Mouse (Mus musculus) MEL (cell line): ENCODE measurements around the gene Cntfr. TPM values are rescaled to one million over a fixed set of nuclear protein-coding genes. Genes with fewer than 3 reads are reported as not detected.

Experiments
- DNase-seq: peaks from one replicate; pipeline ENCODE4 v3.0.0; 2011; ENCODE audit warnings: low read depth, low spot score
- H3K27ac ChIP-seq: 2 replicates; pipeline ENCODE4 v1.5.1; 2012; ENCODE audit warnings: low read depth, mild to moderate bottlenecking, control low read depth, low read length, moderate library complexity; ENCODE audit not compliant: control insufficient read depth
- H3K27me3 ChIP-seq, 2 experiments: fragments of 150-350 bp in 1 of 2; sonication (generic) in 1 of 2; 2 replicates each; pipeline ENCODE4 v1.6.1; 2012; ENCODE audit warnings: low read length in 2 of 2, mild to moderate bottlenecking in 2 of 2, improper control_type of control experiment in 1 of 2, moderate library complexity in 1 of 2; ENCODE audit not compliant: insufficient read depth in 2 of 2, control insufficient read depth in 1 of 2
- H3K36me3 ChIP-seq, 2 experiments: 2 replicates each; pipeline ENCODE4 v1.6.1; 2012 to 2014; ENCODE audit warnings: low read length in 2 of 2, improper control_type of control experiment in 1 of 2, inconsistent platforms in 1 of 2, mild to moderate bottlenecking in 1 of 2; ENCODE audit not compliant: insufficient read depth in 2 of 2, control insufficient read depth in 1 of 2
- H3K4me1 ChIP-seq, 2 experiments: fragments of 150-350 bp in 1 of 2; sonication (generic) in 1 of 2; 2 replicates each; pipeline ENCODE4 v1.6.1; 2012; ENCODE audit warnings: low read length in 2 of 2, improper control_type of control experiment in 1 of 2, mild to moderate bottlenecking in 1 of 2; ENCODE audit not compliant: insufficient read depth in 2 of 2, control insufficient read depth in 1 of 2
- H3K4me3 ChIP-seq, 2 experiments: fragments of 150-350 bp in 1 of 2; sonication (generic) in 1 of 2; 2 replicates each; pipeline ENCODE4 v1.5.1; 2012; ENCODE audit warnings: low read depth in 2 of 2, low read length in 2 of 2, mild to moderate bottlenecking in 2 of 2, moderate library complexity in 2 of 2, control low read depth in 1 of 2, improper control_type of control experiment in 1 of 2; ENCODE audit not compliant: control insufficient read depth in 1 of 2, insufficient read depth in 1 of 2
- H3K79me2 ChIP-seq: 2 replicates; pipeline ENCODE4 v1.6.1; 2012; ENCODE audit warnings: mild to moderate bottlenecking, low read length, moderate library complexity; ENCODE audit not compliant: control insufficient read depth, poor library complexity, insufficient read depth
- H3K9ac ChIP-seq: 2 replicates; pipeline ENCODE4 v1.6.1; 2012; ENCODE audit warnings: low read depth, mild to moderate bottlenecking, control low read depth, low read length, moderate library complexity; ENCODE audit not compliant: control insufficient read depth, poor library complexity, severe bottlenecking
- H3K9me3 ChIP-seq: fragments of 150-350 bp; sonication (generic); replicated peaks from 2 replicates; pipeline ENCODE4 v1.6.1; 2012; ENCODE audit warnings: mild to moderate bottlenecking, low read length, improper control_type of control experiment, moderate library complexity; ENCODE audit not compliant: insufficient read depth
- BHLHE40 ChIP-seq: IDR thresholded peaks from 2 replicates; pipeline ENCODE4 v1.6.1; 2012; ENCODE audit warnings: low read depth, mild to moderate bottlenecking, inconsistent platforms, low read length, improper control_type of control experiment, borderline replicate concordance
- CHD1 ChIP-seq: IDR thresholded peaks from 2 replicates; pipeline ENCODE4 v1.6.1; 2012; ENCODE audit warnings: low read depth, mild to moderate bottlenecking, inconsistent platforms, low read length, improper control_type of control experiment
- CHD2 ChIP-seq: IDR thresholded peaks from 2 replicates; pipeline ENCODE4 v1.6.1; 2011; ENCODE audit warnings: low read length, improper control_type of control experiment
- E2F4 ChIP-seq: IDR thresholded peaks from 2 replicates; pipeline ENCODE4 v1.6.1; 2011; ENCODE audit warnings: low read depth, low read length, improper control_type of control experiment, borderline replicate concordance
- ELF1 ChIP-seq: IDR thresholded peaks from 2 replicates; pipeline ENCODE4 v1.6.1; 2014; ENCODE audit warnings: low read depth, mild to moderate bottlenecking, inconsistent platforms, low read length, improper control_type of control experiment, moderate library complexity
- EP300 ChIP-seq, 2 experiments: IDR thresholded peaks; 2 replicates each; pipeline ENCODE4 v1.6.1; 2011; ENCODE audit warnings: improper control_type of control experiment in 2 of 2, low read length in 2 of 2, low read depth in 1 of 2, mild to moderate bottlenecking in 1 of 2
- GABPA ChIP-seq: IDR thresholded peaks from 2 replicates; pipeline ENCODE4 v1.6.1; 2012; ENCODE audit warnings: low read depth, mild to moderate bottlenecking, inconsistent platforms, low read length, improper control_type of control experiment, moderate library complexity
- GATA1 ChIP-seq: IDR thresholded peaks from 2 replicates; pipeline ENCODE4 v1.6.1; 2011; ENCODE audit warnings: low read depth, low read length, improper control_type of control experiment
- HCFC1 ChIP-seq: IDR thresholded peaks from 2 replicates; pipeline ENCODE4 v1.6.1; 2012; ENCODE audit warnings: low read depth, mild to moderate bottlenecking, inconsistent platforms, low read length, improper control_type of control experiment, moderate library complexity
- MAFK ChIP-seq: IDR thresholded peaks from 2 replicates; pipeline ENCODE4 v1.6.1; 2011; ENCODE audit warnings: low read depth, mild to moderate bottlenecking, low read length, improper control_type of control experiment, borderline replicate concordance
- MAZ ChIP-seq: IDR thresholded peaks from 2 replicates; pipeline ENCODE4 v1.6.1; 2012; ENCODE audit warnings: low read depth, mild to moderate bottlenecking, inconsistent platforms, low read length, improper control_type of control experiment
- MEF2A ChIP-seq: IDR thresholded peaks from 2 replicates; pipeline ENCODE4 v1.6.1; 2014; ENCODE audit warnings: low read depth, mild to moderate bottlenecking, inconsistent platforms, low read length, improper control_type of control experiment; ENCODE audit not compliant: poor library complexity, insufficient replicate concordance, severe bottlenecking; ENCODE audit errors: extremely low read depth
- MXI1 ChIP-seq: IDR thresholded peaks from 2 replicates; pipeline ENCODE4 v1.6.1; 2011; ENCODE audit warnings: mild to moderate bottlenecking, low read depth, low read length, improper control_type of control experiment
- MYC ChIP-seq: IDR thresholded peaks from 2 replicates; pipeline ENCODE4 v1.6.1; 2011; ENCODE audit warnings: low read depth, mild to moderate bottlenecking, low read length, improper control_type of control experiment, moderate library complexity
- NELFE ChIP-seq: IDR thresholded peaks from 2 replicates; pipeline ENCODE4 v1.6.1; 2011; ENCODE audit warnings: low read depth, low read length, improper control_type of control experiment
- POLR2AphosphoS2 ChIP-seq: IDR thresholded peaks from 2 replicates; pipeline ENCODE4 v1.6.1; 2011; ENCODE audit warnings: low read length, improper control_type of control experiment
- POLR2AphosphoS5 ChIP-seq: IDR thresholded peaks from 2 replicates; pipeline ENCODE4 v1.6.1; 2012; ENCODE audit warnings: low read depth, borderline replicate concordance, mild to moderate bottlenecking, inconsistent platforms, low read length, moderate library complexity, mixed read lengths
- RCOR1 ChIP-seq: IDR thresholded peaks from 2 replicates; pipeline ENCODE4 v1.6.1; 2012; ENCODE audit warnings: low read depth, mild to moderate bottlenecking, inconsistent platforms, low read length, improper control_type of control experiment
- TAL1 ChIP-seq: IDR thresholded peaks from 2 replicates; pipeline ENCODE4 v1.6.1; 2012; ENCODE audit warnings: mild to moderate bottlenecking, inconsistent platforms, low read length, moderate library complexity, mixed read lengths
- TBP ChIP-seq: IDR thresholded peaks from 2 replicates; pipeline ENCODE4 v1.8.0; 2011; ENCODE audit warnings: low read depth, low read length, improper control_type of control experiment
- TCF12 ChIP-seq: IDR thresholded peaks from 2 replicates; pipeline ENCODE4 v1.6.1; 2014; ENCODE audit warnings: low read depth, mild to moderate bottlenecking, inconsistent platforms, low read length, improper control_type of control experiment, moderate library complexity
- UBTF ChIP-seq: IDR thresholded peaks from 2 replicates; pipeline ENCODE4 v1.6.1; 2012; ENCODE audit warnings: low read depth, mild to moderate bottlenecking, inconsistent platforms, low read length, improper control_type of control experiment, moderate library complexity, borderline replicate concordance; ENCODE audit not compliant: insufficient read depth
- USF1 ChIP-seq: IDR thresholded peaks from 2 replicates; pipeline ENCODE4 v1.6.1; 2014; ENCODE audit warnings: low read depth, mild to moderate bottlenecking, inconsistent platforms, low read length, improper control_type of control experiment, moderate library complexity
- USF2 ChIP-seq, 2 experiments: IDR thresholded peaks; 2 replicates each; pipeline ENCODE4 v1.6.1; 2011 to 2012; ENCODE audit warnings: improper control_type of control experiment in 2 of 2, low read length in 2 of 2, borderline replicate concordance in 1 of 2, inconsistent platforms in 1 of 2, low read depth in 1 of 2, mild to moderate bottlenecking in 1 of 2; ENCODE audit not compliant: insufficient read depth in 1 of 2
- ZC3H11A ChIP-seq: IDR thresholded peaks from 2 replicates; pipeline ENCODE4 v1.6.1; 2012; ENCODE audit warnings: low read depth, mild to moderate bottlenecking, inconsistent platforms, low read length, improper control_type of control experiment
- ZKSCAN1 ChIP-seq: IDR thresholded peaks from 2 replicates; pipeline ENCODE4 v1.6.1; 2012; ENCODE audit warnings: low read depth, mild to moderate bottlenecking, inconsistent platforms, low read length, improper control_type of control experiment, moderate library complexity
- ZMIZ1 ChIP-seq: IDR thresholded peaks from 2 replicates; pipeline ENCODE4 v1.6.1; 2012; ENCODE audit warnings: low read depth, mild to moderate bottlenecking, inconsistent platforms, low read length, improper control_type of control experiment, moderate library complexity
- polyA plus RNA-seq, 2 experiments: library from polyadenylated mRNA; stranded (reverse) in 1 of 2; unstranded in 1 of 2; fragments of >175 nt in 1 of 2; fragments of >200 nt in 1 of 2; gene quantifications; 2 replicates each; pipeline versions ENCODE4 v1.2.1 to v1.2.4; 2012; ENCODE audit warnings: low replicate concordance in 2 of 2, low read depth in 1 of 2; ENCODE audit not compliant: insufficient read length in 2 of 2, insufficient read depth in 1 of 2, missing spikeins in 1 of 2
- total RNA-seq: library from RNA; depleted of rRNA; stranded (reverse); fragments of 300-350 nt; gene quantifications from 2 replicates; pipeline ENCODE4 v1.2.3, GENCODE M21; 2012

Cntfr gene
- total and polyA plus RNA-seq, 3 experiments, result not detected

DNA sequence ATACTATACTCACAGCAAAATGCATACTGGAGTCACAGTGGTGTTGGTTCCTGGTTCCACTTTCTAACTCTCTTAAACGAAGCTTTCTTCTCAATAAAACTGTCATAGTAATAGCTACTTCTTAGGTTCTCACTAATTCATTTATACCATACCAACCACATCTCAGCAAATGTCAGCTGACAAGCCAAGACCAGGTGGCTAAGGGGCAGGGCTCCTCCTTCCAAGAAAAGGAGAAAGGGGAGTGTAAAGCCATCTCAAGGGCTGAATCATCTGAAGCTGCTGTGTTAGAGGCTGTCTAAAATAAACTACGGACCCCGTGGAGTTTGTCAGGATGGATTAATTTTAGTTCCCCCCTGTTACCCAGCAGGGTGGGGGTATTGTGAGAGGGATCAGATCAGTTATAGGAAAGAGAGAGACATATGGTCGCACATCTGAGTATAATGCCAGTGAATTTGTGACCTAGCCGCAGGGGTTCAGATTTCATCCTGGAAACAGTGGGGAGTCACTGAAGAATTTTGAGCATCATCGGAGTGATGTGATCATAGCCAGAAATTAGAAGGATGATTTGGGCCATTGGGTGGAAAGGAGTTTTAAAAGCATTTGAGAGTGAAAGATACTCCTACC, 55.6 kb downstream of the Cntfr start:
- H3K27me3 ChIP-seq, result peaks cover 0 to 1% of the 10 kb centered on the region in 2 experiments; a peak in 3 of 4 replicates
- H3K9ac ChIP-seq, result no peak overlapping the region
- no peaks in the 10 kb centered on the region for H3K9me3 ChIP-seq
- H3K79me2 ChIP-seq, result no peaks in the 10 kb centered on the region
- peaks cover 0 to 10% of the 10 kb centered on the region in 2 experiments; a peak in 2 of 4 replicates for H3K4me1 ChIP-seq
- TF ChIP-seq NELFE, result no peak
- TF ChIP-seq MEF2A, result no peak
- no peak for TF ChIP-seq GATA1
- TF ChIP-seq E2F4, result no peak
- no peak for TF ChIP-seq EP300 (IDR thresholded peaks at IDR 0.05; ENCODE audit: low read depth in 1 of 2, low read length in 2 of 2)
- TF ChIP-seq USF1, result no peak
- TF ChIP-seq HCFC1, result no peak
- no peak for TF ChIP-seq TCF12
- TF ChIP-seq TAL1, result no peak
- H3K36me3 ChIP-seq, result no peaks in the 10 kb centered on the region
- H3K4me3 ChIP-seq, result no peak overlapping the region
- no peak for DNase-seq
- no peak overlapping the region for H3K27ac ChIP-seq

DNA sequence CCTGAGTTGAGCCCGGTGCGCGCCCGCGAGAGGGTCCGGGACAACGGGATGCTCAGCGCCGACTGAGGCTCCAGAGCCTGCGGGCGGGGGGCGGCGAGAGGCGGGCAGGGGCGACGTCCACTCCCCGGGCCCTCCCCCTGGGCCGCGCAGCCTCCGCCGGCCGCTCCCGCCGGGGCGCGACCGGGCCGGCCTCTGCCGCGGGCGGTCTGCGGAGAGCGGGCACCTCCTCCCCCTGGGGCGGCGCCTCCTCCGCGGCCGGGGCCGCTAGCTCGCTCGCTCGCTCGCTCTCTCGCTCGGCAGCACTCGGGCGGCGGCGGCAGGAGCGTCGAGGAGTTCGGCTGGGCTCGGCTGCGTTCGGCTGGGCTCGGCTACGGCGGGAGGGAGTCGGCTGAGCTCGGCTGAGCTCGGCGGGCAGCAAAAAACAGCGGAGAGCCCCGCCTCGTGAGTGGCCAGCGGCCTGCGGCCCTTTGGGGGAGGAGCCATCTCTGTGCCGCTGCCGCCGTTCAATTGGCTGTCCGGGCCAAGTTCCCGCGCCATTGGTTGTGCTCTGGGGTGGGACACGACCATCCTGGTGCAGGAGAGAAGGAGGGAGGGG, 56.9 kb downstream of the Cntfr start, which contains the start of gene Enho:
Enho (minus strand) TSS at position 412 of the 595 bp plus-strand sequence.
- H3K4me1 ChIP-seq, result peaks cover 0 to 10% of the 10 kb centered on the region in 2 experiments; a peak in 2 of 4 replicates
- no peaks in the 10 kb centered on the region for H3K9me3 ChIP-seq
- H3K4me3 ChIP-seq, result peak within 1 kb of the TSS; percentile 26 to 33; a peak in 2 of 4 replicates
- no peak within 1 kb of the TSS for H3K27ac ChIP-seq
- H3K27me3 ChIP-seq, result peaks cover 1 to 3% of the 10 kb centered on the region in 2 experiments; a peak in 3 of 4 replicates
- no peaks in the 10 kb centered on the region for H3K79me2 ChIP-seq
- DNase-seq, result peak; percentile 89
- H3K9ac ChIP-seq, result peak within 1 kb of the TSS; percentile 45
- no peaks in the 10 kb centered on the region for H3K36me3 ChIP-seq
- TF ChIP-seq RCOR1 (no peak), NELFE (no peak), GABPA (no peak), E2F4 (no peak), ZKSCAN1 (no peak), CHD2 (no peak), HCFC1 (no peak), POLR2AphosphoS5 (no peak), MAFK (no peak), ZC3H11A (peak; percentile 66), TBP (no peak), MYC (no peak), MEF2A (no peak), BHLHE40 (no peak), ZMIZ1 (no peak), POLR2AphosphoS2 (no peak), MXI1 (0 out of 2 replicates have a peak, but pooled peaks have one; percentile 20), ELF1 (no peak), MAZ (peak; percentile 66; the same call in 1 of the 2 replicates), USF2 (IDR thresholded peaks at IDR 0.05; ENCODE audit: borderline replicate concordance in 1 of 2, insufficient read depth in 1 of 2, low read depth in 1 of 2, low read length in 2 of 2) (no peak), GATA1 (no peak), UBTF (peak; percentile 99), TAL1 (no peak), CHD1 (no peak), USF1 (no peak), EP300 (IDR thresholded peaks at IDR 0.05; ENCODE audit: low read depth in 1 of 2, low read length in 2 of 2) (no peak)
